Mouse (Mus musculus): Measurements from ENCODE around the gene Thap12. TPM values are rescaled to one million over a fixed set of nuclear protein-coding genes. Genes with fewer than 3 reads are reported as not detected.

Gene Thap12
- polyA plus RNA-seq, 1 experiment from 2014 or later = 7.6 TPM

GRCm38 (mm10) chr7:98717438-98717837 is 14.5 kb downstream of the Thap12 start:
- Histone ChIP-seq H3K4me2 (ENCODE audit: low read depth, low read length) (no peak overlapping the region), H3K9ac (ENCODE audit: low read depth, low read length) (no peak overlapping the region), H3K27ac (ENCODE audit: low read length) (no peak overlapping the region), H3K4me3 (ENCODE audit: low read depth, low read length) (no peak overlapping the region), H3K4me1 (ENCODE audit: control insufficient read depth, low read depth, low read length) (no peaks in the 10 kb centered on the region), H3K9me3 (replicated peaks; ENCODE audit: control insufficient read depth, low read length) (no peaks in the 10 kb centered on the region), H3K36me3 (ENCODE audit: control insufficient read depth, insufficient read depth) (peaks cover 26% of the 10 kb centered on the region), H3K27me3 (ENCODE audit: control insufficient read depth, insufficient read depth, low read depth, low read length) (no peaks in the 10 kb centered on the region)
- 64% methylated on average over 3 of the region's 3 CpGs for WGBS (ENCODE audit: insufficient replicate concordance)
- no peak for ATAC-seq (ENCODE audit: low read depth)

DNA sequence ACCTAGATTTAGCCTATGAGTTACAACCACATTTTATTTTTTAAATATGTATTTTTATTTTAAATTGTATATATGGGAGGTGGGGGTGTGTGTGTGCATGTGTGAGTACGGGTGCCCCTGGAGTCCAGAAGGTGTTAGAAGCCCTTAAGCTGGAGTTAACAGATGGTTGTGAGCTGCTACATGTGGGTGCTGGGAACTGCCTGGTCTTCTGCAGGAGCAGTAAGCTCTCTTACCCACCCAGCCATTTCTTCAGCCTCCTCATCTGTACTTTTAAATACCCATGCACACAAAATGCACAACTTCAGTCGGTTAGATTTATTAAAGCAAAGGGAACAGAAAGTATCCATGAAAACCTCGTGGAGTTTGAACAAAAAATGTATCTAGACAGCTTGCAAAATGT is 16.9 kb downstream of the Thap12 start:
- peaks cover 18% of the 10 kb centered on the region for H3K36me3 ChIP-seq (ENCODE audit: control insufficient read depth, insufficient read depth)
- H3K9ac ChIP-seq (ENCODE audit: low read depth, low read length) = no peak overlapping the region
- H3K4me3 ChIP-seq (ENCODE audit: low read depth, low read length) = no peak overlapping the region
- no peaks in the 10 kb centered on the region for H3K27me3 ChIP-seq (ENCODE audit: control insufficient read depth, insufficient read depth, low read depth, low read length)
- no peaks in the 10 kb centered on the region for H3K4me1 ChIP-seq (ENCODE audit: control insufficient read depth, low read depth, low read length)
- ATAC-seq (ENCODE audit: low read depth) = no peak
- no peak overlapping the region for H3K27ac ChIP-seq (ENCODE audit: low read length)
- H3K9me3 ChIP-seq (replicated peaks; ENCODE audit: control insufficient read depth, low read length) = no peaks in the 10 kb centered on the region
- 76% methylated on average over 3 of the region's 3 CpGs for WGBS (ENCODE audit: insufficient replicate concordance)
- H3K4me2 ChIP-seq (ENCODE audit: low read depth, low read length) = no peak overlapping the region

DNA sequence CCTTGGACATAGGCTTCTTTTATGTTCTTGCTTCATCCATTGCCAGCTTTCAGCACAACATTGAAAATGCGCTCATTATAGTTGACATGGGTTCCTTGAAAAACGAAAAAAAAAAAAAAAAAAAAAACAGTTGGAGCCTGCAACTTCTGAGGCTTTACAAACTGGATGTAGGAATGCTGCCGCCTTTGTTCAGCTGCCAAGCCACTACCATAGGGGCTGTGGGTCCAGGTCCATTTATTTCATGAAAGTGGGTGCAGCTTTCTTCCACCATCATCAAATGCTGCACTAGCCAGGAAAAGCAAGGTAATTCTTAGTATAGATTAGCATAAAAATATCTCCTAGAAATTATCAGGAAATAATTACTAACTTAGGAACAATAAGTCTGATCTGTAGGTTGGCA is 17.8 kb downstream of the Thap12 start:
- Histone ChIP-seq H3K9ac (ENCODE audit: low read depth, low read length) (no peak overlapping the region), H3K4me1 (ENCODE audit: control insufficient read depth, low read depth, low read length) (no peaks in the 10 kb centered on the region), H3K9me3 (replicated peaks; ENCODE audit: control insufficient read depth, low read length) (no peaks in the 10 kb centered on the region), H3K27ac (ENCODE audit: low read length) (no peak overlapping the region), H3K27me3 (ENCODE audit: control insufficient read depth, insufficient read depth, low read depth, low read length) (no peaks in the 10 kb centered on the region), H3K4me3 (ENCODE audit: low read depth, low read length) (no peak overlapping the region), H3K4me2 (ENCODE audit: low read depth, low read length) (no peak overlapping the region), H3K36me3 (ENCODE audit: control insufficient read depth, insufficient read depth) (peaks cover 9% of the 10 kb centered on the region)
- ATAC-seq (ENCODE audit: low read depth) = no peak
- WGBS (ENCODE audit: insufficient replicate concordance) = 62% methylated on average over 3 of the region's 3 CpGs

DNA sequence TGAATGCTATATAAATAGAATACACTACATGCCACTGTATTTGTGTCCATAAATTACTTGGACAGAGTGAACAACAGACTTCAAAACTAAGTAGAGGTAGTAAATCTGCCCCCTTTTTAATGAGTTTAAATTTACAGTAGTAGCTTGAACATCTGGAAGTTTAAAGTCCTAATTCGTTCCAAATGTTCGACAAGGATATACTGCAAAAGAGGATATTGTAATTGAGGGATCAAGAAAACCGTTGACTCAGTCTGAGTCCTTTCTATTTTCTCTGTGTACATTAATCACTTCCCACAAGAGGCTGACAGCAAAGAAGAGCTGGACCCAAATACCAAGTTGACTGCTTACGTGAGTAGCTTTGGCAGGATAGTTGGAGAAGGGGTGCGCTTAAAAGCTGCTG is 18.3 kb downstream of the Thap12 start:
- Histone ChIP-seq H3K36me3 (ENCODE audit: control insufficient read depth, insufficient read depth) (peaks cover 5% of the 10 kb centered on the region), H3K9ac (ENCODE audit: low read depth, low read length) (no peak overlapping the region), H3K27ac (ENCODE audit: low read length) (no peak overlapping the region), H3K27me3 (ENCODE audit: control insufficient read depth, insufficient read depth, low read depth, low read length) (no peaks in the 10 kb centered on the region), H3K4me1 (ENCODE audit: control insufficient read depth, low read depth, low read length) (no peaks in the 10 kb centered on the region), H3K4me3 (ENCODE audit: low read depth, low read length) (no peak overlapping the region), H3K4me2 (ENCODE audit: low read depth, low read length) (no peak overlapping the region), H3K9me3 (replicated peaks; ENCODE audit: control insufficient read depth, low read length) (no peaks in the 10 kb centered on the region)
- ATAC-seq (ENCODE audit: low read depth) = no peak
- WGBS (ENCODE audit: insufficient replicate concordance) = 65% methylated on average over 5 of the region's 5 CpGs

DNA sequence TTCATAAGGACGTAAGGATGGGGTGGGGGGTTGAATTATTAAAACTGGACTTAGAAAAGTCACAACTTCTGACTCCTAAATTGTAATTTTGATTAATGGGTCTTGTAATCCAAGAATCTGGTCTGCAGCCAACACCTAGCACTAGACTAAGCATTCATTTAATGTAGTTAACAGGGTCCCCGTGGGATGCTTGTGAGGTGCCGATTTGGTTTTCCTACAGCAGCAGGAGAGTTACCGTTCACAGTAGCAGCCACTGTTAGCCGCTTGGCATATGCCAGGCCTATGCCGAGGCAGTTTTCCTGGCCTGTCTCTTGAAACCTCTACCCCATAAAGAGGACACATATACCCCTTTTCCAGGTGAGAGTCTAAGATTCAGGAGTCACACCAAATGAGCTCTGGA is 18.7 kb downstream of the Thap12 start:
- no peak overlapping the region for H3K4me2 ChIP-seq (ENCODE audit: low read depth, low read length)
- WGBS (ENCODE audit: insufficient replicate concordance) = 61% methylated on average over 6 of the region's 6 CpGs
- peaks cover under 1% of the 10 kb centered on the region for H3K36me3 ChIP-seq (ENCODE audit: control insufficient read depth, insufficient read depth)
- no peak for ATAC-seq (ENCODE audit: low read depth)
- no peak overlapping the region for H3K27ac ChIP-seq (ENCODE audit: low read length)
- H3K4me3 ChIP-seq (ENCODE audit: low read depth, low read length) = no peak overlapping the region
- H3K9me3 ChIP-seq (replicated peaks; ENCODE audit: control insufficient read depth, low read length) = no peaks in the 10 kb centered on the region
- H3K4me1 ChIP-seq (ENCODE audit: control insufficient read depth, low read depth, low read length) = no peaks in the 10 kb centered on the region
- no peak overlapping the region for H3K9ac ChIP-seq (ENCODE audit: low read depth, low read length)
- H3K27me3 ChIP-seq (ENCODE audit: control insufficient read depth, insufficient read depth, low read depth, low read length) = no peaks in the 10 kb centered on the region

DNA sequence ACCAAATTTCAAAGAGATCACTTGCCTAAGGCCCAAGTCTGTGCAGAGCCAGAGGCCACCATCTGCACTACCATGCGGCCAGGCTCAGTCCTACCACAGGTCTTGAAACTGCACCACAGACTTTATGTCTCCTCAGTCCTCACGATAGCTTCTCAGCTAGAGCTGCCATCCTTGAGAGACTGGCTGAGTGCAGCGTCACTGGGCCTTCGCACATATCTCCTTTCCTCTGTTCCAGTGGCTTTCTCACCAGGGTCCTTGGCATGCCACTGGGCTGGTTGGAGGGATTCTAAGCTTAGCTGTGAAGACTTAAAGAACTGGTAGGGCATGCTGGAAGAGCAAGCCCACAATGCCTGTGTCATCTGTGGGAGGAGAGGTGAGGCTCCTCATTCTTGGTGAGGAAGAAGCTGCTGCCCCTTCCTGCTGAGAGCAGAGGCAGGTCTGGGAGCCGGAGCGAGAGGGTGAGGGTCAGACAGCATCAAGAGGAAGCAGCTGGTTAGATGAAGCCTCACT is 22.8 kb downstream of the Thap12 start:
- no peaks in the 10 kb centered on the region for H3K4me1 ChIP-seq (ENCODE audit: control insufficient read depth, low read depth, low read length)

GRCm38 (mm10) chr7:98727986-98728385 is 25.1 kb downstream of the Thap12 start:
- Histone ChIP-seq H3K4me3 (ENCODE audit: low read depth, low read length) (no peak overlapping the region), H3K27ac (ENCODE audit: low read length) (no peak overlapping the region), H3K36me3 (ENCODE audit: control insufficient read depth, insufficient read depth) (no peaks in the 10 kb centered on the region), H3K4me1 (ENCODE audit: control insufficient read depth, low read depth, low read length) (no peaks in the 10 kb centered on the region), H3K4me2 (ENCODE audit: low read depth, low read length) (no peak overlapping the region), H3K9me3 (replicated peaks; ENCODE audit: control insufficient read depth, low read length) (no peaks in the 10 kb centered on the region), H3K27me3 (ENCODE audit: control insufficient read depth, insufficient read depth, low read depth, low read length) (no peaks in the 10 kb centered on the region; the same call in 1 of the 2 replicates), H3K9ac (ENCODE audit: low read depth, low read length) (no peak overlapping the region)
- no peak for ATAC-seq (ENCODE audit: low read depth)
- WGBS (ENCODE audit: insufficient replicate concordance) = 50% methylated on average over 1 of the region's 1 CpGs

More for the DNA sequence above, 22.8 kb downstream of the Thap12 start:
- WGBS (ENCODE audit: insufficient replicate concordance) = 54% methylated on average over 6 of the region's 6 CpGs
- no peak for ATAC-seq (ENCODE audit: low read depth)
- Histone ChIP-seq H3K9ac (ENCODE audit: low read depth, low read length) (no peak overlapping the region), H3K4me3 (ENCODE audit: low read depth, low read length) (no peak overlapping the region), H3K36me3 (ENCODE audit: control insufficient read depth, insufficient read depth) (no peaks in the 10 kb centered on the region), H3K4me2 (ENCODE audit: low read depth, low read length) (no peak overlapping the region), H3K9me3 (replicated peaks; ENCODE audit: control insufficient read depth, low read length) (no peaks in the 10 kb centered on the region), H3K27me3 (ENCODE audit: control insufficient read depth, insufficient read depth, low read depth, low read length) (no peaks in the 10 kb centered on the region; the same call in 1 of the 2 replicates), H3K27ac (ENCODE audit: low read length) (no peak overlapping the region)

GRCm38 (mm10) chr7:98728499-98728898 is 25.6 kb downstream of the Thap12 start:
- Histone ChIP-seq H3K9me3 (replicated peaks; ENCODE audit: control insufficient read depth, low read length) (no peaks in the 10 kb centered on the region), H3K27ac (ENCODE audit: low read length) (no peak overlapping the region), H3K27me3 (ENCODE audit: control insufficient read depth, insufficient read depth, low read depth, low read length) (no peaks in the 10 kb centered on the region; the same call in 1 of the 2 replicates), H3K4me3 (ENCODE audit: low read depth, low read length) (no peak overlapping the region), H3K36me3 (ENCODE audit: control insufficient read depth, insufficient read depth) (no peaks in the 10 kb centered on the region), H3K9ac (ENCODE audit: low read depth, low read length) (no peak overlapping the region), H3K4me1 (ENCODE audit: control insufficient read depth, low read depth, low read length) (no peaks in the 10 kb centered on the region), H3K4me2 (ENCODE audit: low read depth, low read length) (no peak overlapping the region)
- no peak for ATAC-seq (ENCODE audit: low read depth)
- WGBS (ENCODE audit: insufficient replicate concordance) = 27% methylated on average over 3 of the region's 3 CpGs

- no peak for ATAC-seq (ENCODE audit: low read depth)
- Histone ChIP-seq H3K4me2 (ENCODE audit: low read depth, low read length) (no peak overlapping the region), H3K36me3 (ENCODE audit: control insufficient read depth, insufficient read depth) (no peaks in the 10 kb centered on the region), H3K9me3 (replicated peaks; ENCODE audit: control insufficient read depth, low read length) (no peaks in the 10 kb centered on the region), H3K4me1 (ENCODE audit: control insufficient read depth, low read depth, low read length) (no peaks in the 10 kb centered on the region), H3K4me3 (ENCODE audit: low read depth, low read length) (no peak overlapping the region), H3K27ac (ENCODE audit: low read length) (no peak overlapping the region), H3K27me3 (ENCODE audit: control insufficient read depth, insufficient read depth, low read depth, low read length) (no peaks in the 10 kb centered on the region; the same call in 1 of the 2 replicates), H3K9ac (ENCODE audit: low read depth, low read length) (no peak overlapping the region)
- 35% methylated on average over 19 of the region's 19 CpGs for WGBS (ENCODE audit: insufficient replicate concordance)
Observed at GRCm38 (mm10) chr7:98729661-98730271, 26.9 kb downstream of the Thap12 start.
